Mouse (Mus musculus) small intestine, adult 2 months (tissue): ENCODE data around the gene Senp5.

ENCODE experiments used
- CTCF ChIP-seq: fragments of 200-500 bp; IDR thresholded peaks from 2 replicates; pipeline ENCODE4 v1.5.1; 2012; ENCODE audit warnings: low read depth, mild to moderate bottlenecking, control low read depth, inconsistent platforms, low read length, moderate library complexity, mixed read lengths; ENCODE audit not compliant: insufficient replicate concordance, insufficient read length; ENCODE audit errors: extremely low read depth
- POLR2A ChIP-seq: fragments of 200-500 bp; IDR thresholded peaks from 2 replicates; pipeline ENCODE4 v1.6.1; 2012; ENCODE audit warnings: low read depth, mild to moderate bottlenecking, control low read depth, inconsistent platforms, low read length, moderate library complexity

GRCm38 (mm10) chr16:31993195-31993594 lies 9.9 kb downstream of the Senp5 start:
- TF ChIP-seq POLR2A: no peak
- no peak for TF ChIP-seq CTCF
